Mouse (Mus musculus) heart, embryonic 10.5 days (tissue): ENCODE measurements around the gene Acer2. TPM values are rescaled to one million over a fixed set of nuclear protein-coding genes. Genes with fewer than 3 reads are reported as not detected.

Experiments used
- DNase-seq: peaks from one replicate; pipeline ENCODE4 v3.0.0-alpha.2; 2017; ENCODE audit warnings: low spot score
- H3K27ac ChIP-seq: fragments of 300-500 bp; sonication (generic); 2 replicates; pipeline ENCODE4 v1.5.1; 2016; ENCODE audit warnings: mild to moderate bottlenecking
- H3K27me3 ChIP-seq: fragments of 300-500 bp; sonication (generic); 2 replicates; pipeline ENCODE4 v1.6.1; 2016; ENCODE audit warnings: mild to moderate bottlenecking; ENCODE audit not compliant: poor library complexity, insufficient read depth, severe bottlenecking
- H3K36me3 ChIP-seq: fragments of 300-500 bp; sonication (generic); 2 replicates; pipeline ENCODE4 v1.6.1; 2016; ENCODE audit warnings: mild to moderate bottlenecking, moderate library complexity
- H3K4me1 ChIP-seq: fragments of 300-500 bp; sonication (generic); 2 replicates; pipeline ENCODE4 v1.6.1; 2016; ENCODE audit warnings: mild to moderate bottlenecking
- H3K4me3 ChIP-seq: fragments of 300-500 bp; sonication (generic); 2 replicates; pipeline ENCODE4 v1.5.1; 2016; ENCODE audit warnings: mild to moderate bottlenecking, moderate library complexity
- H3K9me3 ChIP-seq: fragments of 300-500 bp; sonication (generic); 2 replicates; pipeline ENCODE4 v1.6.1; 2016; ENCODE audit warnings: mild to moderate bottlenecking, moderate library complexity
- WGBS: fragments of 180-500 bp; shearing (Covaris S2); methylation state at CpG from one replicate; pipeline ENCODE4 v1.1.7; 2016; 5-methylcytosine and 5-hydroxymethylcytosine counted together
- polyA plus RNA-seq: library from polyadenylated mRNA; unstranded; fragments of >200 nt; fragmentation: Nextera tagmentation; extraction: Ambion mirVana; gene quantifications from 2 replicates; pipeline ENCODE4 v1.2.1, GENCODE M21; 2016

Acer2 gene
- polyA plus RNA-seq, 1 experiment from 2014 or later, result 25.0 TPM

DNA sequence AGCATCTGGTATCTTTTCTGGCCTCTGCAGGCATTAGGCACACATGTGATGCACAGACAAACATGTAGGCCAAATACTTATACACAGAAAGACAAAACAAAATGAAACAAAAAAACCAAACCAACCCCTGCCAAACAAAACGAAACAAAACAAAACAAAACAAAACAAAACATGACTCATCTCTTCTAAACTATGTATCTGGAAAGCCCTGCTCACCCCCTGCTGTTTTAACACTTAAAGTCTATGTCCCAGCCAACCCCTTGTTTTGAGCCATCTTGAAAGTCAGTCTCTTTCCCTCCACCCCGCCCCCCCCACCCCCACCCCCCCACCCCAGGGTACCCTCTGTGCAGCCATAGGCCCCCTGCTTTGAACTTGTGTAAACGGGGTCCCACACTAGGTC lies 62.5 kb downstream of the Acer2 start:
- H3K4me1 ChIP-seq, result no peaks in the 10 kb centered on the region
- H3K9me3 ChIP-seq, result no peaks in the 10 kb centered on the region
- no peak overlapping the region for H3K4me3 ChIP-seq
- WGBS, result 70% methylated on average over 3 of the region's 3 CpGs
- H3K27ac ChIP-seq, result no peak overlapping the region
- no peak for DNase-seq
- H3K27me3 ChIP-seq, result no peaks in the 10 kb centered on the region
- peaks cover 10% of the 10 kb centered on the region; the same call in 1 of the 2 replicates for H3K36me3 ChIP-seq

DNA sequence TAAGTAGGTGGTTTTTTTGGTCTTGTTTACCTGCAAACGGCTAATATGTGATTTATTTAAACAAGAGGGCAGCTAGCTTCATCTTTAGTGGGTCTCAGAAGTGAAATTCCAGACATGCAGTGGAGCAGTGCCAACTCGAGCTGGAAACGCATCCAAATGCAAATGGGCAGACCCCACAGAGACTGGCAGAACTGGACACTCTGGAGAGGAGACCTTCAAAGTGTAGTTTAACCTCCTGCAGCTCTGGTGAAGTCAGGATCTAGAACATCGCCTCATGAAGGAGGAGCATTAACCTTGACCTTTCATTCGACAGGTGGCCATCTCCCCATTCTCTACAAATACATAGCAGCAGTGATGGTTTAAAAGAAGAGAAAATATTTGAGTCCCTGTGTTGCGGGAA lies 68.5 kb downstream of the Acer2 start:
- Histone ChIP-seq H3K27ac (no peak overlapping the region), H3K4me3 (no peak overlapping the region), H3K36me3 (no peaks in the 10 kb centered on the region), H3K9me3 (no peaks in the 10 kb centered on the region), H3K4me1 (0 out of 2 replicates have a peak, but pooled peaks cover 3% of the 10 kb centered on the region), H3K27me3 (no peaks in the 10 kb centered on the region)
- WGBS, result 84% methylated on average over 6 of the region's 6 CpGs
- DNase-seq, result no peak

DNA sequence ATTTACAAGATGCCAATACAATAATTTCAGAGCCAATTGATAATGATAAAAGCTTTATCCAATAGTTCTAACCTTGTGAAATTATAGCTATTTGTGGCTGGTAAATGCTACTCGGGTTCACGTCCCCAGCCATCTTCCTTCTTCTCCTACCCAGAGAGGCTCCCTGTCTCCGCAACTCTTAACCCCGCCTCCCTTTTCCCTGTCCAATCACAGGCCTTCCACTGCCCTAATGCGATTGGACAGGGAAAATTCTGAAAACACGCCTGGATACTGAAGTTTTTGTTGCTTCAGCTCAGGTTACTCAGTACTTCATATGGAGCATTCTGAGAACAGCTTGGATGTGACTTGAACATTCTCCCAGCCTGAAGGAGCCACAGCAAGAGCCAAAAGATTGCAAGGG lies 69.1 kb downstream of the Acer2 start:
- Histone ChIP-seq H3K27ac (no peak overlapping the region), H3K27me3 (no peaks in the 10 kb centered on the region), H3K4me3 (no peak overlapping the region), H3K4me1 (0 out of 2 replicates have a peak, but pooled peaks cover 3% of the 10 kb centered on the region), H3K36me3 (no peaks in the 10 kb centered on the region), H3K9me3 (no peaks in the 10 kb centered on the region)
- WGBS, result 50% methylated on average over 6 of the region's 6 CpGs
- DNase-seq, result no peak

DNA sequence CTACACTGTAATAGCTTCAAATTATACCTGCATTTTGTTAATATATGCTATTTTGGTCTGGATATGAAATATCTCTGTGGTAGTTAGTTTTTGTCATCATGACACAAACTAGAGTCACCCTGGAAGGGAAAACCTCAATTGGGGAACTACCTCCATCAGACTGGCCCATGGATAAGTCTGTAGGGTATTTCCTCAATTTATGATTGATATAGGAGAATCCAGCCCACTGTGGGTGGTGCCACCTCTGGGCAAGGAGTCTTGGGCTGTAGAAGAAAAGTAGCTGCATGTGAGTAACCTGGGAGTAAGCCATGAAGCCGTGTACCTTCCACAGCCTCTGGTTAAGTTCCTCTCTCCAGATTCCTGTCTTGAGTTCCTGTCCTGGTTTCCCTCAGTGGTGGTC lies 74.6 kb downstream of the Acer2 start:
- H3K27ac ChIP-seq, result no peak overlapping the region
- H3K4me1 ChIP-seq, result peaks cover 6% of the 10 kb centered on the region; the same call in 1 of the 2 replicates
- H3K9me3 ChIP-seq, result no peaks in the 10 kb centered on the region
- WGBS, result 92% methylated on average over 1 of the region's 1 CpGs
- DNase-seq, result peak; percentile 48
- H3K36me3 ChIP-seq, result no peaks in the 10 kb centered on the region
- no peak overlapping the region for H3K4me3 ChIP-seq
- no peaks in the 10 kb centered on the region for H3K27me3 ChIP-seq

DNA sequence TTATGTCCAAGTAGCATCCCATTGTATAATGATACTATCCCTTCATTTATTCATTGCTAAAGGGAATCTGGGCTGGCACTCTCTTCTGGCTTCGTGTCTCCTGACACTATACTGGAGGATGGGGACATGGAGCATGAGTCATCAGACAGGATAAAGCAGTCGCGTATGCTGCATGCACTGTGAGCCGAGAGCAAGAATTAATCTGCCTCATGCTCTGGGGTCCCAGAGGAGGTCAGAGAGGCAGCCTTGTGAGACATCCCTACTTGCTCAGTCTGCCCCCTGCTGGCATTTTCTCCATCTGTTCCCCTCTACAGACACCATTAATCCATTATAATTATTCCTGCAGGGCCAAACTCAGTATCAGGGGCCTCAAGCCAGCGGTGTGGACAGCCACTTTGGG lies 79.3 kb downstream of the Acer2 start:
- Histone ChIP-seq H3K27ac (no peak overlapping the region), H3K27me3 (no peaks in the 10 kb centered on the region), H3K36me3 (no peaks in the 10 kb centered on the region), H3K9me3 (no peaks in the 10 kb centered on the region), H3K4me3 (no peak overlapping the region), H3K4me1 (peaks cover 30% of the 10 kb centered on the region)
- WGBS, result 47% methylated on average over 5 of the region's 5 CpGs
- no peak for DNase-seq

DNA sequence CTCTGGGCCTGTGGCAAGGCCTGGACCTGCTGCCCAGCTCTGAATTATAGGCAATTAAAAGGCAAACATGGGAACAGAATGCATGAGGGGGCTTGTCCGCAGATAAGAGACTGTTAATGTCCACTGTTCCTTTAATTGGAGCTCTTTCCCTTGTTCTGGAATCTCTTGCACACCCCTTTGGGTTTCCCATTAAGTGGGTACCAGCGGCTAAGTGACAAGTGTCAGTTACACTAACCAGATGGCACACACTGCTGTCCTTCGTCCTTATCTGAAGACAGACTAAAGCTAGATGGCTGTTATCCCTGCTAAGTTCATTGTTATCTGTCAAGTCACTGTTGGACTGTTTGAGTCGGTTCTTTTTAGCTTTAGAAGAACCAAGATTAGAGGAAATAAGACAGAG lies 81.3 kb downstream of the Acer2 start:
- peak overlapping the region; percentile 56; the same call in 1 of the 2 replicates for H3K27ac ChIP-seq
- H3K36me3 ChIP-seq, result no peaks in the 10 kb centered on the region
- 14% methylated on average over 4 of the region's 4 CpGs for WGBS
- no peak for DNase-seq
- no peak overlapping the region for H3K4me3 ChIP-seq
- H3K27me3 ChIP-seq, result no peaks in the 10 kb centered on the region
- H3K4me1 ChIP-seq, result peaks cover 30% of the 10 kb centered on the region
- H3K9me3 ChIP-seq, result no peaks in the 10 kb centered on the region

DNA sequence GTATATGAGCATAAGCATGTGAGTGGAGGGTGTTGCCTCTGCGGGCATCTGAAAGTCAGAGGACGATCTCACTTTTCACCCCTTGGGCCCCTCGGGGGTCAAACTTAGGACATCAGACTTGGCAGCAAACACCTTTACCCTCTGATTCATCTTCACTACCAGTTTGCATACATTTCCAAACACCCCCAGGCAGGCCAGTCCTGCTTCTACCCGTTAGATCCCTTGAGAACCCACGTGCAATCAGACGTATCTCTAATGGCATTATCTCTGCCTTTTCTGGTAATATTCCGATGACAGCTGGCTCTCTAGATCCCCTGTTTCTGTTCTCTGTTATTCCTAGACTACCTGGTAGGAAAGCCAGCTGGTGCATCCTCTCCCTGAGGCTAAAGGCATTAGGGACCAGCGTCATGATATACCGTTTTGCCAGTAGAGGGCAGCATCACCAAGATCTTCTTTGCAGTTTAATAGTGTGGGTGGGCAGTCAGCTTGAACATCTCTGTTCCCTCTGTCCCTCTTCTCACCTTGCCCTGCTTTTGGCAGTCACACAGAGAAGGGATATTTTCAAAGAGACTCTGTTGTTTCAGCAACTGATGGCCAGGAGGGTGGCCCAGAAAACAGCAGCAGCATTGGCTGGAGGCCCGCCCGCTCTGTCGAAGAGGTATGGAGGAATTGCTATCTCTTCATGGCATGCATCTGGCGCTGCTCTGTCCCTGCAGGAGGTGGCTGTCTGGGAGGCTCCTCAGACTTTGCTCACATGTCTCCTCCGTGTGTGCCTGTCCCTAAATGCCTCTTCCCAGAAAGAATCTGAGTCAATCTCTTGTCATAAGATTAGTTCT lies 83.6 kb downstream of the Acer2 start:
- no peak for DNase-seq
- Histone ChIP-seq H3K36me3 (no peaks in the 10 kb centered on the region), H3K9me3 (no peaks in the 10 kb centered on the region), H3K4me1 (peaks cover 30% of the 10 kb centered on the region), H3K27ac (0 out of 2 replicates have a peak overlapping the region, but pooled peaks have one; percentile 1), H3K4me3 (peak overlapping the region; percentile 38), H3K27me3 (0 out of 2 replicates have a peak, but pooled peaks cover 3% of the 10 kb centered on the region)
- WGBS, result 30% methylated on average over 14 of the region's 14 CpGs

DNA sequence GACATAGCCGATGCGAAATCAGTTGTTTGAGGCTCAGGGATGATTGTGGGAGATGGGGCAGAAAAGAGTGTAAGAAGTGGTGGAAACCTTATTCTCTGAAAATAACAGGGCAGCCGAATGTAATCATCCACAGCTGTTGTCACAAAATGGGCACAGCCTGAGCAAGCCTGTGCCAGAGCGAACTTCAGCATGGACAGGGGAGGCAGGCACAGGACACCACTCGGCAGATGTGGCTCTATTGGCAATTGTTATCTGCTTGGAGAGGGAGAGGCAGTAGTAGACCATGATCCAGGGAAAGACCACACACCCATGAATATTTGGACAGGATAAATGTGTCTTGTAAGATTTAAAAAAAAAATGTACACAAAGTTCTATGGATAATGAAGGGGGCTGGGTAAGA lies 103.1 kb downstream of the Acer2 start:
- H3K4me1 ChIP-seq, result no peaks in the 10 kb centered on the region
- peaks cover 5% of the 10 kb centered on the region; the same call in 1 of the 2 replicates for H3K9me3 ChIP-seq
- no peaks in the 10 kb centered on the region for H3K36me3 ChIP-seq
- DNase-seq, result no peak
- no peaks in the 10 kb centered on the region for H3K27me3 ChIP-seq
- no peak overlapping the region for H3K27ac ChIP-seq
- no peak overlapping the region for H3K4me3 ChIP-seq
- 82% methylated on average over 5 of the region's 5 CpGs for WGBS

Other genes with a start within 250 kb of the Acer2 start
- 74.0 and 90.7 TPM in 2 replicates for gene Plin2, start 204.3 kb upstream of the Acer2 start, polyA plus RNA-seq
- gene Dennd4c, start 125.8 kb upstream of the Acer2 start, polyA plus RNA-seq, result 4.6 and 6.7 TPM in 2 replicates
- gene Rps6, start 17.0 kb upstream of the Acer2 start, polyA plus RNA-seq, result 492 and 664 TPM in 2 replicates